Mouse (Mus musculus) cerebellum, adult 18-20 months (tissue): ENCODE data around the gene Zfp92.
"Not testable (repeated sequence)": the region's sequence is repeated elsewhere in the genome, so short reads cannot be mapped to it uniquely, and the experiment has no call there.

ENCODE experiments used
- DNase-seq, 2 experiments: peaks; one replicate each; pipeline ENCODE4 v3.0.0; 2021

The Zfp92 gene

GRCm38 (mm10) chrX:73410880-73411517 is at the start of gene Zfp92:
Zfp92 (plus strand) TSS chrX:73411096.
- no peak for DNase-seq

GRCm38 (mm10) chrX:73363291-73363690 is 47.6 kb upstream of the Zfp92 start:
- no peak for DNase-seq

GRCm38 (mm10) chrX:73384419-73384818 is 26.5 kb upstream of the Zfp92 start:
- no peak for DNase-seq

GRCm38 (mm10) chrX:73384924-73385323 is 26.0 kb upstream of the Zfp92 start:
- DNase-seq: no peak

- DNase-seq: no peak
Measured at GRCm38 (mm10) chrX:73391481-73391880, 19.4 kb upstream of the Zfp92 start.

- no peak for DNase-seq
Measured at GRCm38 (mm10) chrX:73396446-73396845, 14.4 kb upstream of the Zfp92 start.

GRCm38 (mm10) chrX:73398636-73399035 is 12.3 kb upstream of the Zfp92 start, which contains the start of gene Gm18336:
Gm18336 (minus strand) TSS chrX:73398736.
- DNase-seq: not testable (repeated sequence)

- no peak for DNase-seq
Measured at GRCm38 (mm10) chrX:73400951-73401350, 9.9 kb upstream of the Zfp92 start.

GRCm38 (mm10) chrX:73401616-73402015 is 9.3 kb upstream of the Zfp92 start:
- DNase-seq: no peak

GRCm38 (mm10) chrX:73412767-73413166 is 1.9 kb downstream of the Zfp92 start:
- DNase-seq: no peak

- no peak for DNase-seq
Measured at GRCm38 (mm10) chrX:73430036-73430435, 19.1 kb downstream of the Zfp92 start.

- DNase-seq: no peak
Measured at GRCm38 (mm10) chrX:73432850-73433249, 22.0 kb downstream of the Zfp92 start.

GRCm38 (mm10) chrX:73435252-73435651 is 24.4 kb downstream of the Zfp92 start, which contains the start of gene Trex2:
Trex2 (minus strand) TSS chrX:73435344.
- DNase-seq: no peak

GRCm38 (mm10) chrX:73441428-73441827 is 30.5 kb downstream of the Zfp92 start:
- no peak for DNase-seq

GRCm38 (mm10) chrX:73451949-73452348 is 41.1 kb downstream of the Zfp92 start:
- peak; percentile 77 for DNase-seq

GRCm38 (mm10) chrX:73458877-73459392 is 48.0 kb downstream of the Zfp92 start, which contains the start of gene Haus7:
Haus7 (minus strand) TSS chrX:73459044.
- peak; percentile 83 to 96 for DNase-seq

- DNase-seq: no peak
Measured at GRCm38 (mm10) chrX:73460792-73461191, 49.9 kb downstream of the Zfp92 start.

- DNase-seq: no peak
Measured at GRCm38 (mm10) chrX:73465483-73466186, 54.7 kb downstream of the Zfp92 start.

GRCm38 (mm10) chrX:73467446-73468241 is 56.7 kb downstream of the Zfp92 start:
- DNase-seq: no peak

GRCm38 (mm10) chrX:73468330-73468729 is 57.4 kb downstream of the Zfp92 start:
- DNase-seq: no peak

GRCm38 (mm10) chrX:73468752-73469151 is 57.9 kb downstream of the Zfp92 start:
- DNase-seq: no peak

GRCm38 (mm10) chrX:73471764-73472163 is 60.9 kb downstream of the Zfp92 start:
- no peak for DNase-seq
